Mouse (Mus musculus): ENCODE measurements around the gene Bag2.
"Not testable (repeated sequence)": the region's sequence is repeated elsewhere in the genome, so short reads cannot be mapped to it uniquely, and the experiment has no call there.

The Bag2 gene

DNA sequence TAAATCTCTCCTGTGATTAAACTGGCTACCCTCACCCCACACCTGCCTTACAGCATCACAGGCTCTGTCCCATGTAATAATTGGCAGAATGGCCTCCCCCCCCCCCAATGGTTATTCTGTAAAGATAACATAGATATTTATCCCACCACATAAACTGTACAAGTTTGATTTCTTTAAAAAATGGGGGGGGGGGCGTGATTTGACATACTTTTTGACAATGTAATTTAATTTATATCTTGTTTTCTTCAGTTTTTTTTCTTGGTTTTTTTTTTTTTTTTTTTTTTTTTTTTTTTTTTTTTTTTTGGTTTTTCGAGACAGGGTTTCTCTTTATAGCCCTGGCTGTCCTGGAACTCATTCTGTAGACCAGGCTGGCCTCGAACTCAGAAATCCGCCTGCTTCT is 7.9 kb downstream of the Bag2 start:
- not testable (repeated sequence) for ATAC-seq (ENCODE audit: low TSS enrichment)

DNA sequence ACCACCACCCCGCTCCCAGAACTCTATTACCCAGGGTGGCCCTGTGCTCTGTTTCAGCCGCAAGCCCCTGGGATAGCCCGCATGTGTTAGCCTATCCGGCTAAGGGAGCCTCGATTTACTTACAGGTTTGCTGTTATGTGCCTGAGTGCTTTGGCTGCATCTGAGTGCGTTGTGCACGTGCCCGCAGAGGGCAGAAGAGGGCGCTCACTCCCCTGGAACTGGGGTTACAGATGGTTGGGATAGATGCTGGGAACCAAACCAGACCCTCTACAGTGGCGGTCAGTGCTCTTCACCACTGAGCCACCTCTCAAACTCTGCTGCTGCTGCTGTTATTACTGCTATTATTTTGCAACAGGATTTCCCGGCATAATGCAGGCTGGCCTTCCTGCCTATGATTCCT is 8.5 kb downstream of the Bag2 start:
- no peak for ATAC-seq (ENCODE audit: low TSS enrichment)

DNA sequence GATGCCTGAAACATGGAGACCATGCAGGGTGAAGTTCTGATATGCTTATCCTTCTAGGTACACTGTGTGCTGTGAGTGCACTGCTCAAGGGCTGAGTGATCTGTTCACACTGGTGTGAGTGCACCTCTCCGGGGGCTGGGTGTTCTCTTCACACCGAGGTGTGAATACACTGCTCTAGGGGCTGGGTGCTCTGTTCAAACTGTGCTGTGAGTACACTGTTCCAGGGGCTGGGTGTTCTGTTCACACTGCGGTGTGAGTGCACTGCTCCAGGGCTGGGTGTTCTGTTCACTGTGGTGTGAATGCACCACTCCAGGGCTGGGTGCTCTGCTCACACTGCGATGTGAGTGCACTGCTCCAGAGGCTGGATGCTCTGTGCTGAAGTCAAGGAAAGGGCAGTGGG is 11.7 kb downstream of the Bag2 start:
- ATAC-seq (ENCODE audit: low TSS enrichment) = no peak

DNA sequence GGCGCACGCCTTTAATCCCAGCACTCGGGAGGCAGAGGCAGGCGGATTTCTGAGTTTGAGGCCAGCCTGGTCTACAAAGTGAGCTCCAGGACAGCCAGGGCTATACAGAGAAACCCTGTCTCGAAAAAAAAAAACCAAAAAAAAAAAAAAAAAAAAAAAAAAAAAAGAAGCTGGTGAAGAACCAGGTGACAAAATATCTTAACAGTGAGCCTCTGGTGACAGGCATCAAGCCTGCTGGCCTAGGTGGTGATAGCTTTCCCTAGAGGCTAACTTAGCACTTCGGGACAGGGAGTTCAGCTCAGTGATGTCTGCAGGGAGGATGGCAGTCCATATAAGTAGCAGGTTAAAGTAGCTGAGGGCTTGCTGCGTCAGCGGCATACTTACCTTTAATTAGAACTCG is 12.8 kb downstream of the Bag2 start:
- not testable (repeated sequence) for ATAC-seq (ENCODE audit: low TSS enrichment)

DNA sequence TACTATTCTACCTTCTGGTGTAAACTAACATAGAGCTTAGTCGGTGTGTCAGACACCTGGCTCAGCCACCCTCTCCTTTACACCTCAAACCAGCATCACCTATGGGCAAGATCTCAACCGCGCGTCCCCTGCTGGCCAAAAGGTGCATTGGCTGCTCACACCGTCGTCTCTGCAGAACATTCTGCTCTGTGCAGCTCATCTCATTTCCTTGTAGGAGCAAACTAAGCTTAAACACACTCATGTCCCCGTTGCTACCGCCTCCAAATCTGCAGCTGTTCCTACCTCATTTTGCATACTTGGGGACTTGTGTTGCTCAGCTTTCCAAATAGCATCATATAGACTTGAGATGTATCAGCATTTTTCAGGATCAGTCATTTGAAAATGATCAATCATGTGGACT is 14.7 kb downstream of the Bag2 start:
- peak; percentile 84 for ATAC-seq (ENCODE audit: low TSS enrichment)

DNA sequence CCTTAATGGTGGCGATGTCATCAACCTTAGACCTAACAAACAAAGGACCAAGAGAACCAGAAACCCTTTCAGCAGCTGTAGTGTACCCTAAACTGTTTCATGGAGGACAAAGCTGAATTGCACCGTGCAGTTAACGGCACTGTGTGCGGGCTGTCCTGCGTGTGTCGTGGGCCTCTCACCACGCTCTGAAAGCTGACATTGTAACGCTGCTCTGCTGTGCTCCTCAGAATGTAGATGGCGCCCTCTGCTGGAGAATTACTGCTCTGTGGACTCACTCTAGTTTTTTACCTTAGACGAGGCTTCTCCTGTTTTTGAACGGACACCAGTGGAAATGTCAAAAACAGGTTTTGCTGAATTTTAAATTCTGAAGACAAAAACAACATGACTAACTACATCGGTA is 18.3 kb downstream of the Bag2 start:
- peak; percentile 72 for ATAC-seq (ENCODE audit: low TSS enrichment)

DNA sequence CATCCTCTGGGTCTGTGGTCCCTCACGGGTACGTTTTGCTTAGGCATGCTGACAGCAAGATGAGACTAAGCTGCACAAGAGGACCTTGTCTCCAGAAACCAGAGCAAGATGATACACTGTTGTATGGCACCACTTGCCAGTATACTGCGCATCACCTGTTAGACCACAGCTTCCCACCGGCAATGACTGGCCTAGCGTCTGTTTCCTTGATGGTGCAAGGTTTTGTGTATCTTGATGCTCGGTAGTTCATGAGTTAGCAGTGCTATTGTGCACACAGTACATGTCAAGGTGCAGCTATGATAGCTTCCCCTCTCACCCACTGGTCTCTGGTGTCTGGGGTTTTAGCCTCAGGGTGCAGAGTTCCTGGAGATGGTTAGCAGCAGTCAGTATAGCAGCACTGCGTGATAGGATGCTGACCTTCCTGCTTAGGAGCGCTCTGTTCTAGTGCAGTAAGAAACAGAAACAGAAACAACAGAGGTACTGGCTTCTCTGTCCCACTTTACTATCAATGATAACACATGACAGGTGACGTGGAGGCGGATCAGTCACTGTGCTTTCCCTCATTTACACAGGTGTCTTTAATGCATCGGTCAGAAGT is 18.8 kb downstream of the Bag2 start:
- ATAC-seq (ENCODE audit: low TSS enrichment) = no peak

DNA sequence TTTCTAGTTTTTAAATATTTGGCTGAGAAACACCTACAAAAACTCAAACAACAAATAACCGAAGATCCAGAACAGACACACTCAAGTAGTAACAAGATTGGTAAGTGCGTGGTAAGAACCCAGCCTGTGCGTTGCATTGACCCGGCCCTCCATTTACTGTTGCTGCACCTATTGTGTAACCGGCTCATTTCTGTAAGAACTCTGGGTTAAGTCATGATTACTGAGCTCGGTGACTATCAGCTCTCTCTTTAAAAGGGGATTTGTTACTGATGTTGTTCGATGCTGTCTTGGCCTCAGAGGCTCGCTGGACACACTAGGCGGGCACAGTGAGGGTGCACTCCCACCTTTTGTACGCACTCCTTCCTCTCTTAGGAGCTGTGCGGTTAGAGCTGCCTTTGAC is 19.3 kb downstream of the Bag2 start:
- no peak for ATAC-seq (ENCODE audit: low TSS enrichment)

DNA sequence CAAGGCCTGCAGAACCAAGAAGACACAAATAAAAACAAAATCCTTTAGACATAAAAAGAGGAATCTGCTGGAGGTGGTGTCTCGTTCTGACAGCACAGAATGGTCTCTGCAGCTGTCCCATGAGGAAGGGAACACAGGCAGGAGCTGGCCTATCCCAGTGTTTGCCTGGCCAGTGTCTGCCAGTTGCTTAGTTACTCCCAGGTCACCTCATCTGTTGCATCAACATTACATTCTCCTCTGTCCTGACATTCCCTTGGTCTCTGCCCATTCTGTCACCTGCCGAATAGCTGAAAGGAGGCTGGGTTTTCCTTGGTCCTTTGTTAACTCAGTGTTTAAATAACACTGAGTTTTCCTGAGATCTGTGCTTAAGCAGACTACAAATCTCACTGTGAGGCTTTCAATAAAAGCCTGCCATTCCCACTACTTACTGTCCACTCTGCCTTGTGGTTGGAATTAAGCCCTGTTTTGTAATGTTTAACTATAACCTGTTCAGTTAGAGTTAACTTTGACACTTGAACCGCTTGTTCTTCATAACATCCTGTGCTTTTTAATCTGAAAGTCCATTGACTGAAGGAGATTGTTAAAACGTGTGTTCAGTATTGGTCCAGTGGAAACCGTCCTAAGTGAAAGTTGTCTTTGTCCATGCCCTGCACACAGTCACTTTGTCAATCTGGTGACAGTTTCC is 23.5 kb downstream of the Bag2 start:
- ATAC-seq (ENCODE audit: low TSS enrichment) = no peak

DNA sequence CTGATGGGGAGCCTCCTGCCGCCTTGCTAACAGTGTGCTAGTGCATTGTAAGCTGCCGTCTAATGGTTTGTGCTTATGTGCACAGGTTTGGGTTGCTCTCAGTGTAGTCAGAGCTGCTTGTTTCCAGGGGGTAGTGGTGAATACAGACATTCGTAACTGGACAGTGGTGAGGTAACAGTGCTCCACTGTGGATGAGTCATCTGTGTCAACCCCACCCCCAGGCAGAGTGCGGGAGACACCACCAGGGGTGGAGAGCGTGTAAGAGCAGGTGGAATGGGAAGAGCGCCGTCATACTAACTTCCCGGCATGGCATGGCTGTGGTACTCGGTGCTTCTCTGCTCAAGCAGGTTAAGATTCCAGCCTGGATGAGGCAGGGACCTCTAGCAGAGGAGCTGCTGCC is 24.6 kb downstream of the Bag2 start:
- peak; percentile 81 for ATAC-seq (ENCODE audit: low TSS enrichment)

DNA sequence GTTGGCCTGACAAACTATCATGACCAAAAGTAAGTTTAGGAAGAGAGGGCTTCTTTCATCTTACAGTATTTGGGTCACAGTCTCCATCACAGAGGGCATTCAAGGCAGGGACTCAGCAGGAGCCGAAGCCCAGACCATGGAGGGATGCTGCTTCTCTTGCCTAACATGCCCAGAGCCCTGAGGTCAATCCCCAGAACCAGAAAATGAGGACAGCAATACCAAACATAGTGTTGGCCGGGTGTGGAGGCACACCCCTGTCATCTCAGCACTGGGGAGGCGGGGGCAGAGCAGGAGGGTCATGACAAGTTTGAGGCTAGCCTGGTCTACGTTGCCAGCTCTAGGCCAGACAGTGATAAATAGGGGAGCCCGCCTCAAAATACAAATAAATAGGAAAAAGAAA is 32.5 kb downstream of the Bag2 start:
- no peak for ATAC-seq (ENCODE audit: low TSS enrichment)

DNA sequence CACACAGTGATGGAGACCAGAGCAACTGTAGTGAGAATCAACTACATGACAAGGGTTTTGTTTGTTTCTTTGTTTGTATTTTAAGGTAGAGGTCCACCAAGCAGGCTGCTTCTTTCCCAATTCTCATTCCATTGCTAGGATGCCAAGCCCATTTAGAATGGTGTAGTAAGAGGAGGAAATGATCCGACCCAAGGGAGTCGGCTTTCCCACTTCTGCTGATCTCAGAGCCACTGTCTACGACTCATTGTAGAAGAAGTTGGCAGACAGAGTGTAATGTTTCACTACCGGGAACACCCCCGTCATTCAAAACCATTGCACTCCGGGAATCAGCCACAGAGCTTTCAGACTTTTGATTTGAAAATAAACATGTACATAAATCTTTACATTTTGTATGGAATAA is 33.1 kb downstream of the Bag2 start:
- no peak for ATAC-seq (ENCODE audit: low TSS enrichment)

DNA sequence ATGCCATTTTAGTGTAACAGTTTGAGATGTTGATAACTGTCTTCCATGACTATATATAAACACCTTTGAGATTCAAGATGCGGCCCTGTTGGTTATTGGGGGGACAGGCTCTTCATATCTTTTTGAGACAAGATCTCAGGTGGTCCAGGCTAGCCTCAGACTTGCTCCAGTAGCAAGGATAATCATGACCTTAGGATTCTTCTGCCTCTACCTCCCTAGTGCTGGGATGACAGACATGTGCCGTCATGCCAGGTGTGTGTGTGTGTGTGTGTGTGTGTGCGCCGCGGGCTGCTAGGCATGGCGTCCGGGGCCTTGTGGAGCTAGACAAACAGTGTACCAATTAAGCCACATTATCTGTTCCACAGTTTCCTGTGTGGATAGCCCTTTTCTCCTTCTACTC is 36.6 kb downstream of the Bag2 start:
- ATAC-seq (ENCODE audit: low TSS enrichment) = no peak

DNA sequence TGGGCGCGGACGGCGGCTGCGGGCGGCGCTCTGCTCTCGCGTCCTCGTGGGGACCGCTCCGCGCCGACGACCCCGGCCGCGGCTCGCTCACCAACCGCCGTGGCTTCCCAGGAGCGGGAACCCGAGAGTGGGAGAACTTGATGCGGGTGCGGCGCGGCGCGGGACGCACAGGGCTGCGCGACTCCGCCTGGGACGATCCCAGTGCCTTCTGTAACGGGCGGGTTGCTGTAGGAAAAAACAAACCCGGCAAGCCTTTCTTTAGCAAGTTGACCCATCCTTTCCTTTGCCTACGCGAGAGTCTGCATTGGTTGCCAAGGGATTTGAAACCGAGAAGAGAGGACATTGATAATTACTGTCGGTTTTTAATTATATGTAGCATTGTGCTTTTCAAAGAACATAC is 37.4 kb downstream of the Bag2 start:
- peak; percentile 79 for ATAC-seq (ENCODE audit: low TSS enrichment)

DNA sequence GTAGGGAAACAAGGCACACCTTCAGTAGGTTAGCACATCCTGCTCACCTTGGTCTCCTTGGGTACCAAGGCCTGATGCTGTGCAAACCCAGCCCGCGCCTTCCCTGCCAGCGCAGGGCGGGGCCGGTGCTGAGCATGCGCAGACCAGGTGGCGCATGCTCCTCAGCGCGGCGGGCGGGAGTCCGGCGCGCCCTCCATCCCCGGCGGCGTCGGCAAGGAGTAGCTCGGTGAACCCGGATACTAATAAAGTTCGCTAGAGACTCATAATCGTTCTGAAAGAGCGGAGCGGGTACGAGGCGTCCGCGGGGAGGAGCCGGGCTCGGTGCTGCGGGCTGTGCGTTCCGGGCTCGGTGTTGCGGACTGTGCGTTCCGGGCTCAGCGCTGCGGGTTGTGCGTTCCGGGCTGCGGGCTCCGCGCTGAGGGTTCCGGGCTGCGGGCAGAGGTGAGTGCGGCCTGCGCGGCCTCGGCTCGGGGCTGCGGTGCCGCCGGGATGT is 37.8 kb downstream of the Bag2 start, which contains the start of gene Rab23:
Rab23 (plus strand) TSS at position 155 of the 493 bp plus-strand sequence.
- peak; percentile 94 for ATAC-seq (ENCODE audit: low TSS enrichment)

DNA sequence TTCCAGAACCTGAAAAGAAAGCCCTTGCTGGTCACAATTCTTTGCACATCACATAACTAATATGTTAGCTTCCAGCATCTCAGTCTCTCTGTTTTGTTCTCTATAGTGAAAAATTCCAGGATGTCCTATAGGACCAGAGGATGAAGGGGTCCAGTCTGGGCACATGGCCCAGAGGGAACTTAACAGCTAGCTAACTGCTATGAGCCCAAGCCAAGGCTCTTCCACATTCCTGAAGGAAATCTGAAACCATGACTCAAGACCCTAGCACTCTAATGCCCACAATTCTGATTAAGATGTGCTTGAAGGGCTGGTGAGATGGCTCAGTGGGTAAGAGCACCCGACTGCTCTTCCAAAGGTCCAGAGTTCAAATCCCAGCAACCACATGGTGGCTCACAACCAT is 40.0 kb downstream of the Bag2 start:
- ATAC-seq (ENCODE audit: low TSS enrichment) = no peak

DNA sequence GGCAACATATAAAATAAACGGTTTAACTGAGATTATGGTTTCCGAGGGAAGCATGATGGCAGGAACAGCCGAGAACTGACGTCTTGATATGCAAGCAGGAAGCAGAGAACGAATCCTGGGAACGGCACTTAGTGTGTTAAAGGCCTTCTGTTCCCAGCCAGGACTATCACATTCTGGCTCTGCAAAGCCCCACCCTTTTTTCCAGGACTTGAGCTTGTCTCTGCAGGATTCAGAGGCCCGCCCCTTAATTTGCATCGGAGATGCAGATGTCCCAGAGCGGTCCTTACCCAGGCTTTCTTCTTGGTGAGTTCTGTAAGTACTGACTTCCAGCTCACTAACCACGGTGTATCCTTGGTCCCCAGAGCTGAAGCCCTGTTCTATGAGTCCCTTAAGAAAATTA is 42.8 kb downstream of the Bag2 start:
- ATAC-seq (ENCODE audit: low TSS enrichment) = no peak

DNA sequence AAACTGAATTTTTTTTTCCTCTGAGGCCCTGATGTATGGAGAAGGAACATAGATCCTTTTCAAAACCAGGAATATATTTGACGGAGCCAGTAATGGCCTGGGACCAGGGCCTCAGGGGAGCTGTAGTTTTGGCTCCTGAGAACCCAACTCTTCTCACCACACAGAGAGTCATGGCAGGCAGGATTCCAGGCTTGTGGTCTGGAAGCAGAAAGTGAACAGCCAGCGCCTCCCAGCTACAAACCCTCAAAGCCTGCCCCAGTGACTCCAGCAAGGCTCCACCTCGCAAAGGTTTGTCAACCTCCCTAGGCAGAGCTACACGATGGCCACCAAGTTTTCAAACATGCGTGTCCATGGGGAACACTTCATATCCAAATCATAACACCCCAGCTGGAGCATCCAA is 45.6 kb downstream of the Bag2 start:
- ATAC-seq (ENCODE audit: low TSS enrichment) = no peak

DNA sequence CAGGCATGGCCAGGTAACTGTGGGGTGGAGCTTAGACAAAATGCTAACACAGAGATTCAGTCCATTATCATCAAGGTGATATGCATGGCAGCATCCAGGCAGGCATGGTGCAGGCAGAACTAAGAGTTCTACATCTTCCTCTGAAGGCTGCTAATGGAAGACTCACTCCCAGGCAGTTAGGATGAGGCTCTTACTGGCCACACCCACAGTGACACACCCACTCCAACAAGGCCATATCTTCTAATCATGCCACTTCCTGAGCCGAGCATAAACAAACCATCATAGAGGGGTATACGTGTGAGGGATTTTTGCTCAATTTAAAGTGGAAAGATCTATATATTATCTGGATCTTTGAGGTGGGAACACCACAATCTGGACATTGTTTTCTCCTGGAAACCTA is 48.0 kb downstream of the Bag2 start:
- ATAC-seq (ENCODE audit: low TSS enrichment) = no peak

DNA sequence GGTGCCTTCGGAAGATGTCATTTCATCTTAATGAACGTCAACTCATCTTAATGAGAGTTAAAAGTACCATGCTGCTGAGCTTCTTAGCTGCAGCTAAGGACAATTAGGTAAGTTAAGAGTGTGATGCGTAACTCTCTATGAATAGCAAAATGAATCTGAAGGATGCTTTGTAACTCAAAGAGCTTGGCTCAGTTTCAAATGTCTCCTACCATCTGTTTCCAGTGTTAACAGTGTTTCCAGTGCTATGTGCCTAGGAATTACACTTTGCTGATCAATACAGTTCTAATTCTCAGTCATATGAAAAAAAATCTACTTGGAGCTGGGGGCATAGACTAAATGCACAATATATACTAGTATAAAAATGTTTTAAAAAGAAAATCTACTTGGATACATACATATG is 56.4 kb downstream of the Bag2 start:
- ATAC-seq (ENCODE audit: low TSS enrichment) = peak; percentile 62; the same call in 1 of the 2 replicates

DNA sequence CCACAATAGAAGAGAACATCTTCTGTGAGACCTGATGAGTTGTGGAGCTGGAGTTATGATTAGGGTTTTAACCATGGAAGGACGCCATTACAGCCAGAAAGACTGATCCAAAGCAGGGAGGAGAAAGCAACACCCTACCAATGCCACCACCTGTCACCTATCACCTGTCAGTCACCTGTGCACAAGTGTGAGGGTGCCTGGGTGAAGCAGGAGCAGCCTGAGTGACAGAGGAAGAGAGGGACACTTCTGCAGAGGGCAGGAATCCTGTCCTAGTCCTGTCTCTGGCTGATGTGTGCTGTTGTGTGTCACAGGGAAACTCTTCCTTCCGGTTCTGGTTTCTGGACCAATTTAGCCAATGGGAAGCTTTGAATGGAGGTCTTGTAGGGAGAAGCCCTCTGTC is 61.6 kb downstream of the Bag2 start:
- no peak for ATAC-seq (ENCODE audit: low TSS enrichment)
